Mouse (Mus musculus): ENCODE measurements around the gene Pgls. TPM values are rescaled to one million over a fixed set of nuclear protein-coding genes. Genes with fewer than 3 reads are reported as not detected.

Pgls gene
- polyA plus RNA-seq, 2 experiments: 141 to 255 TPM

DNA sequence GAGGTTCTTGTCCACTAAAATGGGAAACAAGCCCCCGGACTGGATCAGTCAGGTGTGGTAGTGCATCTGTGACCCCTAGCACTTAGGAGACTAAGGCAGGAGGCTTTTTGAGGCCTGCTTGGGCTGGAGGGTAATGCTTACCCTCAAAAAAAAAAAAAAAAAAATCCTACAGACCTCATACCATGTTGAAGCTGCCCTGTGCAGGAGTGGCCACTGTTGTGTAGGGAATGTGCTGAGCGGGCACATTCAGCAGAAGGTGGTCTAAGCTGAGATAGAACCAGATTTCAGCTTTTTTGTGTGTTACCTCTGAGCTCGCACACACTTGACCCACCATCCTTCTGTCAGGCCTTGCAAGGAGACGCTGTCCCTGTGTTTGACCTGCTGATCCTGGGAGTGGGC is 2.3 kb downstream of the Pgls start:
- no peaks in the 10 kb centered on the region for H3K27me3 ChIP-seq (ENCODE audit: control insufficient read depth, insufficient read depth, low read length)
- peaks cover 9% of the 10 kb centered on the region for H3K4me1 ChIP-seq (ENCODE audit: control insufficient read depth, insufficient read depth, low read length)
- H3K4me3 ChIP-seq (replicated peaks; ENCODE audit: low read length): no peak overlapping the region
- H3K9me3 ChIP-seq (ENCODE audit: control insufficient read depth, low read length): no peaks in the 10 kb centered on the region
- H3K9ac ChIP-seq (ENCODE audit: low read depth, low read length, severe bottlenecking): no peak overlapping the region
- 95% methylated on average over 4 of the region's 4 CpGs for WGBS
- H3K4me2 ChIP-seq (replicated peaks; ENCODE audit: low read depth, low read length, severe bottlenecking): no peak overlapping the region
- DNase-seq (ENCODE audit: low spot score): no peak
- no peak overlapping the region for H3K27ac ChIP-seq (replicated peaks; ENCODE audit: low read depth, low read length)
- no peaks in the 10 kb centered on the region for H3K36me3 ChIP-seq (ENCODE audit: control insufficient read depth, insufficient read depth, low read length)
- ATAC-seq (ENCODE audit: low FRiP score, low read depth): no peak
- no peak for TF ChIP-seq POLR2A (IDR thresholded peaks at IDR 0.05; ENCODE audit: borderline replicate concordance, extremely low read depth, insufficient read depth, insufficient read length)

DNA sequence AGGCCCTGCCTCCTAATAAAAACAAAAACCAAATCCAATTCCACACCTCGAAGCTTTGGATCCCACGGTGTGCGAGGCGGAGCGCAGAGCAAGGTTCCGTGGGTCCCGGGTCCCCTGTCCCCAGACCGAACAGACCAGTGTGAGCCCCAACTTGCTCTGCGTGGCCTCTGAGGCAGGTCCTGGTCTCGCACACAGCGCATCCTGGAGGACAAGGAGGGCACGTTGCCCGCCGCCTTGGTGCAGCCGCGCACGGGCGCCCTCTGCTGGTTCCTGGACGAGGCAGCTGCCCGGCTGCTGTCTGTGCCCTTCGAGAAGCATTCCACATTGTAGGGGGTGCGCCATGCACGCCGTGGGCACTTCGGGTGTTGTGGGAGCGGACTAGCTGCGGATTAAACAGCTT is 3.9 kb downstream of the Pgls start:
- no peak overlapping the region for H3K27ac ChIP-seq (replicated peaks; ENCODE audit: low read depth, low read length)
- H3K9ac ChIP-seq (ENCODE audit: low read depth, low read length, severe bottlenecking): no peak overlapping the region
- H3K4me1 ChIP-seq (ENCODE audit: control insufficient read depth, insufficient read depth, low read length): peaks cover 8% of the 10 kb centered on the region
- H3K27me3 ChIP-seq (ENCODE audit: control insufficient read depth, insufficient read depth, low read length): no peaks in the 10 kb centered on the region
- WGBS: 12% methylated on average over 24 of the region's 27 CpGs
- H3K36me3 ChIP-seq (ENCODE audit: control insufficient read depth, insufficient read depth, low read length): no peaks in the 10 kb centered on the region
- DNase-seq (ENCODE audit: low spot score): peak; percentile 79
- 0 out of 2 replicates have a peak, but pooled peaks have one; percentile 19 for TF ChIP-seq POLR2A (IDR thresholded peaks at IDR 0.05; ENCODE audit: borderline replicate concordance, extremely low read depth, insufficient read depth, insufficient read length)
- no peaks in the 10 kb centered on the region for H3K9me3 ChIP-seq (ENCODE audit: control insufficient read depth, low read length)
- H3K4me2 ChIP-seq (replicated peaks; ENCODE audit: low read depth, low read length, severe bottlenecking): 0 out of 2 replicates have a peak overlapping the region, but pooled peaks have one; percentile 29
- no peak overlapping the region for H3K4me3 ChIP-seq (replicated peaks; ENCODE audit: low read length)
- peak; percentile 2; the same call in 1 of the 2 replicates for ATAC-seq (ENCODE audit: low FRiP score, low read depth)

DNA sequence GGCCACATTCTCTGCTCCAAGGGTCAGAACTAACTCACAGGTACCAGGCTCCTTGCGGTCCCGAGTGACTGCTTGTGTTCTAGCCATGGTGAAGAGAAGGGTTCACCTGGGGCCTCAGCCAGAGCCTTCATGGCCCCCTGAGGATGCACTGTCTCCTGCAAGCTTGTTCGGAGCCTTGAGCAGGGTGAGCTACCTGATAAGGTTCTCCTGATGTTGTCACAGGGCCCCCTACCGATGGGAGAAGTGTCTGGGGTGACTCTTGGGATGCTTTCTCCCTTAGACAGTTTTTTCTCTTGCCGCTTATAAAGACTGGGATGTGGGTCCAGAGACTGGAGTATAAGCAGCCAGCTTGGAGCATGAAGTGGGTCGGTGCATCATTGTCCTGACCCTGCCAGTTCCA is 4.4 kb downstream of the Pgls start:
- ATAC-seq (ENCODE audit: low FRiP score, low read depth) (no peak), DNase-seq (ENCODE audit: low spot score) (no peak)
- Histone ChIP-seq H3K9ac (ENCODE audit: low read depth, low read length, severe bottlenecking) (no peak overlapping the region), H3K4me2 (replicated peaks; ENCODE audit: low read depth, low read length, severe bottlenecking) (no peak overlapping the region), H3K27ac (replicated peaks; ENCODE audit: low read depth, low read length) (no peak overlapping the region), H3K4me3 (replicated peaks; ENCODE audit: low read length) (no peak overlapping the region), H3K4me1 (ENCODE audit: control insufficient read depth, insufficient read depth, low read length) (peaks cover 6% of the 10 kb centered on the region), H3K36me3 (ENCODE audit: control insufficient read depth, insufficient read depth, low read length) (no peaks in the 10 kb centered on the region), H3K27me3 (ENCODE audit: control insufficient read depth, insufficient read depth, low read length) (peaks cover 2% of the 10 kb centered on the region), H3K9me3 (ENCODE audit: control insufficient read depth, low read length) (no peaks in the 10 kb centered on the region)
- WGBS: 57% methylated on average over 6 of the region's 6 CpGs
- TF ChIP-seq POLR2A (IDR thresholded peaks at IDR 0.05; ENCODE audit: borderline replicate concordance, extremely low read depth, insufficient read depth, insufficient read length): no peak

- no peak overlapping the region for H3K27ac ChIP-seq (replicated peaks; ENCODE audit: low read depth, low read length)
- no peak overlapping the region for H3K9ac ChIP-seq (ENCODE audit: low read depth, low read length, severe bottlenecking)
- no peaks in the 10 kb centered on the region for H3K9me3 ChIP-seq (ENCODE audit: control insufficient read depth, low read length)
- TF ChIP-seq POLR2A (IDR thresholded peaks at IDR 0.05; ENCODE audit: borderline replicate concordance, extremely low read depth, insufficient read depth, insufficient read length): no peak
- H3K4me2 ChIP-seq (replicated peaks; ENCODE audit: low read depth, low read length, severe bottlenecking): no peak overlapping the region
- H3K4me3 ChIP-seq (replicated peaks; ENCODE audit: low read length): no peak overlapping the region
- DNase-seq (ENCODE audit: low spot score): no peak
- 66% methylated on average over 4 of the region's 4 CpGs for WGBS
- no peak for ATAC-seq (ENCODE audit: low FRiP score, low read depth)
- H3K4me1 ChIP-seq (ENCODE audit: control insufficient read depth, insufficient read depth, low read length): peaks cover 6% of the 10 kb centered on the region
- H3K36me3 ChIP-seq (ENCODE audit: control insufficient read depth, insufficient read depth, low read length): no peaks in the 10 kb centered on the region
- H3K27me3 ChIP-seq (ENCODE audit: control insufficient read depth, insufficient read depth, low read length): peaks cover 6% of the 10 kb centered on the region
Observed at GRCm38 (mm10) chr8:71596798-71597197, 4.8 kb downstream of the Pgls start.

DNA sequence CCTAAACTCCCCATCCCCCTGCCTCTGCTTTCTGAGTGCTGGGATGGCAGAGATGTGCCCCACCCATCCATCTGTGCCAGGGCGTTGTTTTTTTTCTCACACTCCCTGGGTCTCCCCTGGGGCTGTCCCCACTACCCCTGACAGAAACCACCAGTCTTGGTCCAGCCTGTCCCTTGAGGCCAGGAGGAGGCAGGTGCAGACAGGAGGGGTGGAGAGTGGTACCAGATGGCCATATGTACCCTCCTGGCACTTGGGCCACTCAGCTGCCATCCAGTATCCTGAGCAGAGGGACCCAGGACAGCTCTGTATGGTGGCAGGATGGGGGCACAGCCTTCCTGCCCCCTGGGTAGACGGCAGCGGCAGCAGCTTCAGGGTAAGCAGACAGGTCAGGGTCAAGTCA is 5.5 kb downstream of the Pgls start, which contains the start of gene Fam129c:
Fam129c (plus strand) TSS at position 198 of the 400 bp plus-strand sequence.
- H3K27me3 ChIP-seq (ENCODE audit: control insufficient read depth, insufficient read depth, low read length): peaks cover 12% of the 10 kb centered on the region
- TF ChIP-seq POLR2A (IDR thresholded peaks at IDR 0.05; ENCODE audit: borderline replicate concordance, extremely low read depth, insufficient read depth, insufficient read length): no peak
- no peak within 1 kb of the TSS for H3K9ac ChIP-seq (ENCODE audit: low read depth, low read length, severe bottlenecking)
- no peak within 1 kb of the TSS for H3K4me3 ChIP-seq (replicated peaks; ENCODE audit: low read length)
- peaks cover 8% of the 10 kb centered on the region for H3K4me1 ChIP-seq (ENCODE audit: control insufficient read depth, insufficient read depth, low read length)
- no peak within 1 kb of the TSS for H3K27ac ChIP-seq (replicated peaks; ENCODE audit: low read depth, low read length)
- 65% methylated on average over 3 of the region's 3 CpGs for WGBS
- DNase-seq (ENCODE audit: low spot score): no peak
- no peak for ATAC-seq (ENCODE audit: low FRiP score, low read depth)
- no peaks in the 10 kb centered on the region for H3K36me3 ChIP-seq (ENCODE audit: control insufficient read depth, insufficient read depth, low read length)
- H3K9me3 ChIP-seq (ENCODE audit: control insufficient read depth, low read length): no peaks in the 10 kb centered on the region
- H3K4me2 ChIP-seq (replicated peaks; ENCODE audit: low read depth, low read length, severe bottlenecking): no peak within 1 kb of the TSS

- no peak overlapping the region for H3K27ac ChIP-seq (replicated peaks; ENCODE audit: low read depth, low read length)
- DNase-seq (ENCODE audit: low spot score): no peak
Observed at GRCm38 (mm10) chr8:71598375-71598774, 6.4 kb downstream of the Pgls start.

More at GRCm38 (mm10) chr8:71598375-71598774, 6.4 kb downstream of the Pgls start:
- no peak overlapping the region for H3K4me2 ChIP-seq (replicated peaks; ENCODE audit: low read depth, low read length, severe bottlenecking)
- H3K4me1 ChIP-seq (ENCODE audit: control insufficient read depth, insufficient read depth, low read length): peaks cover 8% of the 10 kb centered on the region
- peaks cover 17% of the 10 kb centered on the region for H3K27me3 ChIP-seq (ENCODE audit: control insufficient read depth, insufficient read depth, low read length)
- H3K36me3 ChIP-seq (ENCODE audit: control insufficient read depth, insufficient read depth, low read length): no peaks in the 10 kb centered on the region
- no peak overlapping the region for H3K4me3 ChIP-seq (replicated peaks; ENCODE audit: low read length)
- H3K9ac ChIP-seq (ENCODE audit: low read depth, low read length, severe bottlenecking): no peak overlapping the region
- ATAC-seq (ENCODE audit: low FRiP score, low read depth): no peak
- H3K9me3 ChIP-seq (ENCODE audit: control insufficient read depth, low read length): no peaks in the 10 kb centered on the region
- no peak for TF ChIP-seq POLR2A (IDR thresholded peaks at IDR 0.05; ENCODE audit: borderline replicate concordance, extremely low read depth, insufficient read depth, insufficient read length)

Data from limb, embryonic 14.5 days (tissue).